Mouse (Mus musculus): ENCODE measurements around the gene Pde8b.

DNA sequence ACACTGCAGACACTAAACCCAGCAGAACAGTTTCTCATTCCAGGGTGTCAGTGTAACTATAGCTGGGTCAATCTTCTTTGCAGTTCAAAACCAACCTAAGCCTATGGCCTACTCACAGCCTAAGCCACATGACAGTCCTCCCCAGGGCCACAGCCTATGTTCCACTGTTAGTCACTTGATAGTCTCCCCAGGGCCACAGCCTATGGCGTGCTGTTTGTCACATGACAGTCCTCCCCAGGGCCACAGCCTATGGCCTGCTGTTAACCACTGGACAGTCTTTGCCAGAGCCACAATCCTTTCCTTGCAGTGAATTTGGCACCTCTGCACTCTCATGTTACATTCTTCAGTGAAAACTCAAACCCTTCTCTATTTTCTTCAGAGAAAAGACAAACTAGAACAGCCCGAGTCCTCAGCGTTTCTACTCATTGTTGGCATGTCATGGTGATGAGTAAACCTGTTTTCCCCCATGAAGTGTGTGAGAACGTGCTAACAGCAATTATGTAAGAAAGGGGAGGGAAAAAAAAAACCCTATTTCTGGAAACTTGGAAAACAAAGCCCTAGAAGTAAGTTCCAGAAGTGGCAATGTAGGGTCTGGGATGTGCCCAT is 147.0 kb downstream of the Pde8b start:
- TF ChIP-seq MAFK (IDR thresholded peaks at IDR 0.05; ENCODE audit: insufficient read depth, low read depth, low read length) (no peak), ZC3H11A (IDR thresholded peaks at IDR 0.05; ENCODE audit: borderline replicate concordance, low read depth, low read length) (no peak), HCFC1 (IDR thresholded peaks at IDR 0.05; ENCODE audit: borderline replicate concordance, insufficient read depth, low read length) (no peak)
